Mouse (Mus musculus): Measurements from ENCODE around the gene Icosl.

DNA sequence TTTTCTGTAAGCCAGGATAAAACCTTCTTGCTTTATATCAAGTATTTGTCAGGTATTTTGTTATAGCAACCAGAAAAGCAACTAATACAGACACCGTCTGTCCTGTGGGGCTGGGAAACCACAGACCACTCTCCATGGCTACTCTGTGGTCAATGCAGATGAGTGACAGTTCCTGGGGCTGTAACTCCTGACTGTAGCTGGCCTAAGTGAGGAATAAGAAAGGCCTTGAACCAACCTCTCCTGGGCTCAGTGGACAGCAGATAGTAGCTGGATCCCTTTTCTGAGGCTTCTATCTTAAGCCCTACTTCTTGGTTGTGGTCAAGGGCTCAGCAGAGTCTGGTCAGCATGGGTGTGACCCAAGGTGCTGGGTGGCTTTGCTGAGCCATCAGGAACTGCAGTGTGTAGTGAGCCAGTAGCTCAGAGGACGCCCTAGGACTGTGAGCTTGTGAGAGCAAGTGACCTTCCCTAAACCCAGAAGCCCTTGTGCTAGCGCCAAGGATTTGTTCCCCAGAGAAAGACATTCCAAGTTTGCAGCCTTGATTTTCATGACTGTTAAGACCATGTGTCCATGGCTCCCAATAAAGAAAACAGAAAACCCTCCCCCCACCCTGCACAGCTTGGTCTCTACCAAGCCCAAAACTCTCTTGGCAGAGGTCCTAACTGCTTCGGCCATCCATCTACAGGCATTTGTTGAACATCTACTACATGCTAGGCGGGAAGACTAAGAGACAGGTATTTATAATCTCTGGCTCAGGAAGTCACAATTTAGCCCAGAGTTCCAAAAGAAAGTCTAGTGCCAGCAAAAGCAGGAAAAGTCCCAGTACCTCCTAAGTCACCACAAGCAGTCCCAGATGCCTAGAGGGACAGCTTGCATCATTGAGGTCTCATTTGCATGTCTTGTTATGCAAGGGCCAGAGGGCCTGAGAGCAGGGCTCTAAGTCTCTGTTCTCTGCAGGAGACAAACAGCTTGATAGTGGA is 27.1 kb downstream of the Icosl start:
- no peak for TF ChIP-seq CTCF (IDR thresholded peaks at IDR 0.05; ENCODE audit: insufficient read depth, low read depth, low read length)
- no peak for TF ChIP-seq POLR2A (IDR thresholded peaks at IDR 0.05; ENCODE audit: insufficient read depth, low read depth, low read length)

All from olfactory bulb, adult 2 months (tissue).